Mouse (Mus musculus) cerebellum, adult 11-12 months (tissue): Measurements from ENCODE around the gene Gm17657.
A peak's percentile ranks its signal among the peaks of the same experiment; 100 is the strongest.
"Not testable (repeated sequence)": the region's sequence is repeated elsewhere in the genome, so short reads cannot be mapped to it uniquely, and the experiment has no call there.

Experiments
- DNase-seq: peaks from one replicate; pipeline ENCODE4 v3.0.0; 2022

The Gm17657 gene

DNA sequence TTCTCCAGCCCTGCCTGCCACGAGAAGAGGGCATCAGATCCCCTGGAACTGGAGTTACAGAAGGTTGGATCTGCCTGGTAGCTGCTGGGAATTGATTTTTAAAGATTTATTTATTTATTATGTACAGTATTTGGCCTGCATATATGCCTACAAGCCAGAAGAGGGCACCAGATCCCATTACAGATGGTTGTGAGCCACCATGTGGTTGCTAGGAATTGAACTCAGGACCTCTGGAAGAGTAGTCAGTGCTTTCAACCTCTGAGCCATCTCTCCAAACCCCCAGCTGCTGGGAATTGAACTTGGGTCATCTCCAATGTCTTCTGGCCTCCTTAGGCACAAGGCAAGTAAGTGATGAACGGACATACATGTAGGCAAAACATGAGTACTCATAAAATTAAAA is 5.4 kb downstream of the Gm17657 start:
- DNase-seq = no peak

DNA sequence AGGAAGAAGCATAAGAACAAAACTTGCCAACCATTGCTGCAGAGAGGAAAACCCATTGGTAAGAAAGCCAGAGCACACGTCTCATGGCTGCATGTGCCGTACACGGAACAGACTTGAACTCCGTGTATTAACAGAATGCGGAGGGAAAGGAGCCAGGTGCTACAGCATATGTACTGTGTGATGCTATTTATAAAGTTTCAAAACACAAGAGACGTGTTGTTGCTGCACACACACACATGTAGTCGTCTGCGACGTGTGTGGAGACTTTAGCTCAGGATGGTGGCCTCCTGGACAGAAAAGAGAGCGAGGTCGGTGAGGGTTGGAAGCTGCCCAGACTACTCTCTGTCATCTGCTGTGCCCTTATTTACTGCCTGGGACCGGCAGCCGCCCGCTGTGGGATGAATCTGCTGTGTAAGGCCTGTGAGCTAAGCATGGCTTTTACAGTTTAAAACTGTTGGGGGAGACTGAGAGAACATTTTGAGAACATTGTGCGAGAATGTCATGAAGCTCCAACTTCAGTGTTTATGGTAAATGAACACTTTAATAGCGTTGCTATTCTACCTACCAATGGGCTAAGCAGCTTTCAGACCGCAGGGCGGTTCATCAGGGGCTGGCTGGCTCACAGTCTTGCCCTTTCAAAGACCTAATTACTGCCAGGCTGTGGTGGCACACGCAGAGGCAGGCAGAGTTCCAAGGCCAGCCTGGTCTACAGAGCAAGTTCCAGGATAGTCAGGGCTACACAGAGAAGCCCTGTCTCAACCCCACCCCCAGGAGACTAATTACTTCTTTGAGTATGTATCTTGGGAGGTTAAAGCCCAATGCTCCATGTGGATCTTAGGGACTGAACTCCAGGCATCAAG is 6.4 kb downstream of the Gm17657 start:
- peak; percentile 62 for DNase-seq

DNA sequence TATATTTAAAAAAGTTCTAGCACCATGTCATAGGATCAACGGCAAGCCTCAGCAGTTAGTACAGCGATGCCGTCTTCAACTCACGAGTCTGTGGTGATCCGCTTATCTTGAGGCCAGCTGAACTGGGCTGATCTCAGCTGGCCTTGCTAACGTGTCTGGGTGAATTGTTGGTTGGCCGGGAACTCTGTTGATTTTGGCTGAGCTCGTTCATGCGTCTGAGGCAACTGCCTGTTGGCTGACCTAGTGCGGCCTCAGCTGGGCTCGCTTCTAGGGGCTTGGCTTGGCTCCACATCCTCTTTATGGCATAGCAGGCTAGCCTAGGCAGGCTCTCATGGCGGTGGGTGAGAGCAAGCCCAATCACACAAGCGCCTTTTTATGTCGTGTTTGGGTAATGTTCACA is 8.0 kb downstream of the Gm17657 start:
- DNase-seq = peak; percentile 66

DNA sequence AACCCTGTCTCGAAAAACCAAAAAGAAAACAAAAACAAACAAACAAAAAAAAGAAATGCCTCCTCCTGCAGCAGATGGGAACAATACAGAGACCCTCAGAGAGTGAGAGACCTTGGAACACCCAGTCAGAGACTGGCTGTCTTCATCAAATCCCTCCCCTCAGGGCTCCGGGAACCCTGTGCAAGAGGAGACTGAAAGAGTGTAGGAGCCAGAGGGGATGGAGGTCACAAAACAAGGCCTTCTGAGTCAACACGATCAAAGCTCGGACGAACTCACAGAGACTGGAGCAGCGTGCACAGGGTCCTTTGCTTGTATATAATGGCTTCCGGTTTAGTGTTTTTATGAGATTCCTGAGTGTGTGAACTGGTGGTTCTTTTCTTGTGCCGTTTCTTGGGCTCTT is 9.0 kb downstream of the Gm17657 start:
- no peak for DNase-seq

DNA sequence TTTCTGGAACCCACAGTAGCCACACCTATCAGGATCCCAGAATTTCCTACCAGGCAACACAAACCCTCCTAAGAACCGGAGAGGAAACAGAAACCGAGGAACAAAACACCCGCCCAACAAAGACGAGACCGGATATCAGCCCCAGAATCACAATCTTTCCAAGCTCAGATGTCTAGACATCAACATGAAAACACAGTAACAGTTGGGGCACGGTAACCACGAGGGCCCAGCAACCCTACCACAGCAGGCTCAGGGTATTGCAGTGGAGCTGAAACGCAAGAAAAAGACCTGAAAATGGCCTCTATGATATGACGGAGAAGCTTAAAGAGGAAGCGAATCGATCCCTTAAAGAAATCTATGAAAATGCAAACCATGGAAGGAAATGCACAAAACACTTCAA is 15.6 kb downstream of the Gm17657 start:
- DNase-seq = no peak

DNA sequence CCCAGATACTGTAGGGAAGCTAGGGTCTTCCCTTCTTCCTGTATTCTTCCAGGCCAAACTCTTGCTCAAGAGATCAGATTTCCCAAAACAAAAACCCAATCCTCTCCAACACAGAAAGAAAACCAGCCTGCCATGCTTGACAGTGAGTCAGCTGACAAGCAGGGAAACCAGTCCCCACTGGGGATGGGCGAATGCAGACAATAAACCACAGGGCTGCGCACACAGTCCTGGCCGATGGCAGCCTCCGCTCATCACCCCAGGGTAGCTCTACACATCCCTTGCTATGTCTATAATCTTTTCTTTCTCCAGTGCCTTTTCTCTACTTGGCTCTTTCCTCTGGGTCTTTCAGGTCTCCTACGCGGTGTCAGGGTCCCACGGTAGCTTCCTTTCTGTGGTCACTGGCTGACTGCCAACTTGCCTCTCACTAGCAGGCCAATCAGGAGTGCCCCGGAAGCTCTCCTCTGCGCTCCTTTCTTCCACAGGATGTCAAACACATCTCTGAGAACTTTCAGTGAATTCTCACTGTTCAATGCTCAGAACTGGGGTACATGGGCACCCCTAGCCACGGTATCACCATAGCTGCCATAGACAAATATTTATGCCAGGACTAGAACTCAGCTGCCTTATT is 17.6 kb downstream of the Gm17657 start:
- DNase-seq = no peak

DNA sequence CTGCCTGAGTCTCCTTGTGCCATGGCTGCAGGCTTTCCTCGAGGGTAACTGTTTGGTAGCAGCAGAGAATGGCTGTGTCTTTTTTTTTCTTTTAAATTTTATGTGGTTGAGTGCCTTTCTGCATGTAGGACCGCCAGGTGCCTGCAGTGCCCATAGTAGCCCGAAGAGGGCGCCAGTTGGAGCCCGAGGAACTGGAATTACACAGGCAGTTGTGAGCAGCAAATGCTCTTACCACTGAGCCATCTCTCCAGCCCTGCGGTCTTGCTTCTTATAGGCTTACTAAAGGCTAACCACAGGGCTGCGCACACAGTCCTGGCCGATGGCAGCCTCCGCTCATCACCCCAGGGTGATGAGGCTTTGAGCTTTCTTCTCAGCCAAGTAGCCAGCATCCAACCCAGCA is 18.2 kb downstream of the Gm17657 start:
- DNase-seq = no peak

DNA sequence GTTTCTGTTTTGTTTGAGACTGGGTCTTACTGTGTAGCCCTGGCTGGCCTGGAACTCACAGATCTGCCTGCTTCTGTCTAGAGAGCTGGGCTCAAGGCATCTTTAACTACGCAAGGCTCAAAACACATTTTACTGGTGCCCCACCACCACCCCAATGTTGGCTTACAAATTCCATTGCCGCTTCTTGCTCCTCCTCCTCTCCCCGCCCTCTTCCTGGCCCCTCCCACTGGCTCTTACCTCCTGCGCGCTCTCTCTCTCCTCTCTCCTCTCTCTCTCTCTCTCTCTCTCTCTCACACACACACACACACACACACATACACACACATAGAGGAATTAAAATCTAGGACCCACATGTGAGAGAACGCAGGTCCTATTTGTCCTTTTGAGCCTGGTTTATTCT is 18.9 kb downstream of the Gm17657 start:
- DNase-seq = no peak

DNA sequence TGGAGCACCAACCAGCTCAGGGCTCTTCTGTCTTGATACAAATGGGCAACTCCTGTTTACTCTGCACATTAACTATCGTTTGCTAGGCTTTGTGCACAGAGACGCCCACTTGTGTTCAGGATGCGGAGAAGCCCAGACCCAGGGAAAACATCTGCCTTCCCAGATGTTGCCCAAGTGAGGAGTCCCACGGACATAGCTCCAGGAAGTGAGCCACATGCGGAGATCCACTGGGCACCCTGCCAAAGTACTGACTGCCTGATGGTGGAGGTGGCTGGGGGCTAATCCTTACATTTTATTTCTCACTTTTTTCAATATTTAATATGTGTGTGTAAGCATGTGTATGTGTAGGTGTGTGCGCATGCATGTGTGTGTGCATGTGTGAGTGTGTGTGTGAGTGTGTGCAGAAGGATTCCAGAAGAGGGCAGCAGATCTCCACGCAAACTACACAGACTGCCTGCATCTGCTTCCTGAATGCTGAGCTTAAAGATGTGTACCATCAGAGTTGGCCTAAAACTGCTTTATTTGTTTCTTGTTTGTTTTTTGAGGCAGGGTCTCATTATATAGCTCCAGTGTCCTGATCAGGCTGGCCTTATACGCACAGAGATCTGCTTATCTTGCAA is 20.8 kb downstream of the Gm17657 start:
- DNase-seq = no peak

DNA sequence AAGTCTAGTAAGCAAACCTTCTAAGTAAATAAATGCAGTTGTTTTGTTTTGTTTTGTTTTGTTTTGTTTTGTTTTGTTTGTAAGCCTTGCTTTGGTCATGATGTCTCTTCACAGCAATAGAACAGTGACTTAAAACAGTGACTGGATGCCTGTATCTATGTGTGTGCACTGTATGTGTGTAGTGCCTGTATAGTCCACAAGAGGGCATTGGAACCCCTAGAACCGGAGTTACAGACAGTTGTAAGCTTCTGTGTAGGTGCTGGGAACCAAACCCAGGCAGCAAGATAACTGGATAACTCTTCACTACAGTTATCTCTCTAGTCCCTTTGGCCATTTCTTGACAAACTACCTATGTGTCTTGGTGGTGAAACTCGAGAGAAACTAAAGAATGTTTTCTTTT is 23.8 kb downstream of the Gm17657 start:
- DNase-seq = no peak

DNA sequence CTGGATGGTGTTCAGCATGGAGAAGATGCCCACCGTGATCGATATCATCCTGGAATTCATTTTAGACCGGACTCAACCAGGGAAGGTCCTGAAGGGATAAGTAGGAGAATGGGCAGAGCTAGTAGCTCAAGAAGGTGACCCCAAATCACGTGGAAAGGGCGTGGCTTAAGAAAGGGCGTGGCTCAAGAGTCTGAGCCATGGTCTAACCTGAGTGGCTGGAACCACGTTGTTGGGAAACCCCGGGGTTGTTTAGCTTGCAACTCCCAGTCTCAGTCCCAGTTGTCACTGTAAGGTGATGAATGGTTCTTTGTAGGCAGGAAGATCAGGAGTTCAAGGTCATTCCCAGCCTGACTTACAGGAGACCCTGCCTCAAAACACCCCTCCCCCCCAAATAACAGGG is 29.7 kb downstream of the Gm17657 start:
- no peak for DNase-seq

DNA sequence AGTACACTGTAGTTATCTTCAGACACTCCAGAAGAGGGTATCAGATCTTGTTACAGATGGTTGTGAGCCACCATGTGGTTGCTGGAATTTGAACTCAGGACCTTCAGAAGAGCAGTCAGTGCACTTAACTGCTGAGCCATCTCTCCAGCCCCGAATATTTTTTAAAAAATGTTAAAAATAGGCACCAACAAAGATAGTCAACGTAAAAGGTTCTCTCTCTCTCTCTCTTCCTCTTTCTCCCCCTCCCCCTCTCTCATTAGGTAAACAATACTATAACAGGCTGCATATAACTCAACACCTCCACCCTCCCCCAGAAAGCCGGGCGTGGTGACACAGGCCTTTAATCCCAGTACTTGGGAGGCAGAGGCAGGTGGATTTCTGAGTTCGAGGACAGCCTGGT is 30.8 kb downstream of the Gm17657 start:
- DNase-seq = not testable (repeated sequence)

DNA sequence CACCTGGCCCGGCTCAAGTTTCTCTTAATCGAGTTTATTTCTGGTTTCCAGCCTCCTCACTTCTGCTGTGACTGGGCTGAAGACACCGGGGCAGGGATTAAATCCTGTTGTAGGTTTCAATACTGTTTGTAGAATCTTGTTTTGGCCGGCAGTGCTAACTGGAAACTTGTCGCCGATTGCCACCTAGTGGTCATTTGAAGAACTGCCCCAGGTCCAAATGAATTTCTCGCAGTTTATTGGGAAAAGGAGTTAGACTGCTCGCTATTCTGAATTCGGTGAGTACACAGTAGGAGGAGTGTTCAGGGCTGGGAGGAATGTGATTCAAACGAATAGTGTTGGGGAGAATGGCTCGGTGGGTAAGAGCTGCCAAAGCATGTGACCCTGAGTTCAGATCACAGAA is 35.0 kb downstream of the Gm17657 start:
- peak; percentile 61 for DNase-seq

DNA sequence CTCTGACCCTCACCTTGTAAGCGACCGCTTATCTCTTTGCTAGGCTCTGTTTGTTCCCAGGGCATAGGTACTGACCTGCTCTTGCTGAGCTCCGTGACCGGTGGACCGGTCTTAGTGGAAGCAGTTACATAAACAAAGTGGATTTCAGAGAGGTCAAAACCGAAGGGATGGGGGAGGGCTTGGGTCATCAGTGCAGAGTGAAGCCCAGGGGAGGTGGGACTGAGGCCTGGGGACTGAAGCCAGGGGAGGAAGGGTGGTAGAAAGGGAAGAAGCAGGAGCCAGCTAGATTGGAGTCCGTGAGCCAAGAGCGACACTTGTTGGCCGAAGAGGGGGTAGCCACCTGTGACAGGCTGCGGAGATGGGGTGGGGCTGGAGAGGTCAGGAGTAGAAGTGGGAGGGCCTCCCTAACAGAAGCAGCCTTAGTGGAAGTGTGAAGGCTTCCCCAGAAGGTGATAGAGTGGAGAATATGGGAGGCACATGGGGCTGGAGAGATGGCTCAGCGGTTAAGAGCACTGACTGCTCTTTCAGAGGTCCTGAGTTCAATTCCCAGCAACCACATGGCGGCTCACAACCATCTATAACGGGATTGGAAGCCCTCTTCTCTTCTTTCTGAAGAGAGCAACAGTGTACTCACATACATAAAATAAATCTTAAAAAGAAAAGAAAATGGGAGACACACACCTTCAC is 36.3 kb downstream of the Gm17657 start:
- DNase-seq = no peak

DNA sequence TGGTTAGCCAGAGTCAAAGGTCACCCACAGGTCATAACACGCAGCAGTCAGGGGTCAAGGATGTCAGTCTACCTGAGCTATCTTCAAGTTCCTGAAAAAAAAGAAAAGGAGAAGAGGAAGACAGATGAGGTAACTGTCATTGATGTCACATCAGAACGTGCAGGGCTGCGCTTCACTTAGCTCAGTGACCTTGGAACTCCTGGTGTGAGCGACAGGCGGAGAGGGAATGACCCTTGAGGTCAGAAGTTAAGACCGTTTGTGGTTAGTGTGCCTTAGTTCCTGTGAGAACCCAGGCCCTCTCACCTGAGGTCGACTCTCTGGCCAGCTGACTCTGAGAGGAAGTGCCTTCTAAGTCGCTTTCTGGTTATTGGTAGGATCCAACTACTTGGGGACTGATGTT is 38.7 kb downstream of the Gm17657 start:
- DNase-seq = no peak

DNA sequence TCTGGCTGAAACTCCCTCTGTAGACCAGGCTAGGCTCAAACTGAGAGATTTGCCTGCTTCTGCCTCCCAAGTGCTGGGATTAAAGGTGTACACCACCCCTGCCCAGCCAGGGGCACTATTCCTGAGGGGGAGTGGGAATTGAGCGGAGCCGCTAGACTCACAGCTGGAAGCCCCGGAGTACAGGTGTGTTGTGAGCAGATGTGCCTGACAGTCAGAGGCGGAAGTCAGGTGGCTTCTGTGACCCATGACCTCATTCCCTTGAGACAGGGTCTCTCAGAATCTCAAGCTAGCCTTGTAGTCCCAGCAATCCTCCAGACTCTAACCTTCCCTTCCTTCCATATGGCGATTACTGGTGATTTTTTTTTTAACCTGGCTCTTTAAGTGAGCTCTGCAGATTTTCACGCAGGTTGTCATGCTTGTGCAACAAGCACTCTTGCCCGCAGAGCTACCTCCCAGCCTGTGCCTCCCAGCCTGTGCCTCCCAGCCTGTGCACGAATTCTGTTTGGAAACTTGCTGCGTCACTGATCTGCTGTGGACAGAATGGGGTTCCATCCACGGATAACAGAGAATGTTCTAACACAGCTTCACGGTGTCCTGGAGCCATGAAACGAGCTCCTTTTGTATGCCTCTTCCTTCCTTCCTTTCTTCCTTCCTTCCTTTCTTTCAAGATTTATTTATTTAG is 40.4 kb downstream of the Gm17657 start:
- no peak for DNase-seq

DNA sequence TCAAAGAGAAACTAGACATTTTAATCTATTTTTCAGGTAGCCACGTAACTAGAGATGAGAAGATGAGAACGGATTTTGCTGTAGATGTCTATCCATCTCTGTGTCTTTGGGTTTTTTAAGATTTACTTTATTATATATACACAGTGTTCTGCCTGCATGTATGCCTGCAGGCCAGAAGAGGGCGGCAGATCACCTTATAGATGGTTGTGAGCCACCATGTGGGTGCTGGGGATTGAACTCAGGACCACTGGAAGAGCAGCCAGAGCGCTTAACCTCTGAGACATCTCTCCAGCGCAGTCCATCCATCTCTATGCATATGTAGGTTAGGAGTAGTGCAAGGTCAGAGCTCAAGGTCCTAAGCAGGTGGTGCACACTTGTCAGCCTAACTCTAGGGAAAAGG is 45.7 kb downstream of the Gm17657 start:
- DNase-seq = no peak

DNA sequence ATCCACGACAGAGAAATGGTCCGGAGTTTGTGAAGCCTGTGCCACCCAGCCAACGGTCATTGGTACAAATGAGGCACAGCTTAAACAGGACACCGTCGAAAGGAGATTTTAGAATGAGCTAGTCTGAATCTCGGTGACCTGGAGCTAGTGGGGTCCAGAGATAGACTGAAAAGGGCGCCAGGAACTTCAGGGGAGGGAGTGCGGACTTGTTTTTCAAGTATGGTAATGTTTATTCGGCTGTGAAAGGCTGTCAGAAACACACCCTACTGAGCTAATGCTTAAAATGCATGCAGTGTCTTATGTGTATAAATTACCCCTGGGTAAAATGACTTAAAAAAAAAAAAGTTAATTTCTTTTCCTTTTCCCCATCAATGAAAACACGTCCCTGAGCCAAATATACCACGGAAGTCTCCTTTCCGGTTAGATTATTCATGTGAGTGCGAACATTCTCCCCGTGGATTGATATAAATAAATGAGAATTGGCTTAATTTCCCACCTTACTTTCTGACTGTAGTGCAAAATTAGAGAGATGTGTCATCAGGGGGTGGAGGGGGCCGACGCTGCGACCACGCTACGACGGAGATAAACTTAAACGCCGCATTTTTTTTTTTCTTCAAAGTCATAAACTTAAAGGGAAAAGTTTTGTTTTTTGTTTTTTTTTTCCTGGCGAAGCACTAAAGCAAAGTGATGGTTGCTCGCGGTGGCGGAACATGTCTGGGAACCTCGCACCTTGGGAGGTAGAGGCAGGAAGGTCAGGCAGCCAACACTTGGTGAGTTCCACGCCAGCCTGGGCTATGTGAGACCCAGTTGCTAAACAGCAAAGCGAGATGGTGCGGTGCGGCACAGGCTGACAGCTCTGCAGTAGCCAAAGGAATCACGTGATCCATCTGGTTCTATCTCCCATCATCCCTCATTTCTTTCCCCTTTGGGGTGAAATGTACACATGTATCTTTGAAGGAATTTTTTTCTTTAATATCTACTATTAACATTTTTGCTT is 46.5 kb downstream of the Gm17657 start:
- no peak for DNase-seq

DNA sequence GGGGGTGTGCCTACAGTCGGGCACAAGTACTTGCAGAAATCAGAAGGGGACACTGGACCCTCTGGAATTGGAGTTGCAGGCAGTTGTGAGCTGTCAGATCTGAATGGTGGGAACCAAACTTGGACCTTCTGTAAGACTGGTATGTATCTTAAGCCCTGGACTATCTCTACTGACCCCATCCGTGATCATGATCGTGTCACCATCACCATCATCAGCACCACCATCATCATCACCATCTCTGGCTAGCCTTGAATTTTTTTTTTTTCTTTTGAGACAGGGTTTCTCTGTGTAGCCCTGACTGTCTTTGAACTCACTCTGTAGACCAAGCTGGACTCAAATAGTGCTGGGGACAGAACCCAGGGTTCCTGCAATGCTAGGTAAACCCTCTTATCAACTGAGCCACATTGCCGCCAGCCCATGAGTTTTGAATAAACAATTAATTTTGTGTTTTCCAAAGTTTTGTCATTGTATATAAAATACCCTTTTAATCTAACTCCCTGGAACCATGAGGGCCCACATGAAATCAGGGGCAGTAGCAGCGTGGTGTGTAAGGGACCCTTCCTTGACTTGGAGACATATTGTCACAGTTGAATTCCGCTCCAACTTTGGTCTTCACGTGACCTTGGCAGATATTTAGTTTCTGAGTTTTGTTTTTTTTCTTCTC is 47.3 kb downstream of the Gm17657 start:
- no peak for DNase-seq

DNA sequence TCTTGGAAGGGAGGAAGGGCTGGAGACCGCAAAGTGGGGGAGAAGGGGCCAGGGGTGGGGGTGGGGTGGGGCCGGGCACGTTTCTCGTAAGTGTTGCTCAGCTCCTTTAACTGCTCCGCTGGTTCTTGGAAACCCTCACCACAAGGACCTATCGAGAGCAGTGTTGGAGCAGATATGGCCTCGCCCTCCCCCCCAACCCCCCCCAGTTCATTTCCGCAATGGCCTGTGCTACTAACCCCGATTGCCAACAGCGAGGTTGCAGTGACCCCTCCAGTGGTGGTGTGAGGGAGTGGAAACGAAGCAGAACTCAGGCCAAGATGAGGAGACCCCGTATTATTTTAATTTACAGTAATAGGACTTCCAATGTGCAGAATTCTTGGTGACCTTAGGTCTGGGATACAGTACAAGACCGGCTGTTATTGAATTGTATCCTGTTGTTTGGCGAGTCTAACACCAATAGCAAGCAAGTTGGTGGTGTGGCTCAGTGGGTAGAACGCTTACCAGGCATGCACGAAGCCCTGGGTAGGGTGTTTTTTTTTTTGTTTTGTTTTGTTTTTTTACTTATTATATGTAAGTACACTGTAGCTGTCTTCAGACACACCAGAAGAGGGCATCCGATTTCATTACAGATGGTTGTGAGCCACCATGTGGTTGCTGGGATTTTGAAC is 48.5 kb downstream of the Gm17657 start:
- DNase-seq = no peak
